Mouse (Mus musculus): ENCODE results near the gene Crcp. TPM values are rescaled to one million over a fixed set of nuclear protein-coding genes. Genes with fewer than 3 reads are reported as not detected.

Crcp gene
- total and polyA plus RNA-seq, 3 experiments, result 42.3 to 63.2 (median 58.3) TPM

DNA sequence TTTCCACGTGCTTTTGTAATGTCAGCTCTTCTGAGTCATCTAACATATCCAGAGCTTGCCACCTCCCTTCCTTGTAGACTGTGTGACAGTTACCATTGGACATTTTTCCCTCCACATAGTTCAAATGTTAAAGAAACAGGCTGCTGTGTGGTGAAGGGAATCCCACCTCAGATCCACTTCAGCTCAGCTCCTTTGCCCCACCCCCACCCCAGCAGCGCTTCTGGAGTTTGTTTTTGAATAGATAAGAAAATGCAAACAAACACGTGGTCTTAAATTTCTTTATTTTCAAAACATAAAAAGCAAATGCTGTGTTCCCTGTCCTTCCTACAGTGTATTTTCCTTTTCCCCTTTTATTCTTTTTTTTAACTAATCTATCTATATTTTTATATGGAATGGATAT, 48.9 kb upstream of the Crcp start:
- no peaks in the 10 kb centered on the region for H3K79me2 ChIP-seq (replicated peaks; ENCODE audit: control insufficient read depth, extremely low read depth, insufficient read depth, poor library complexity, severe bottlenecking)
- H3K36me3 ChIP-seq (replicated peaks in 1 of 2; ENCODE audit: control insufficient read depth in 1 of 2, insufficient read depth in 1 of 2, low read length in 1 of 2), result peaks cover 13 to 58% of the 10 kb centered on the region in 2 experiments
- peaks cover 0 to 3% of the 10 kb centered on the region in 2 experiments; a peak in 1 of 4 replicates for H3K4me1 ChIP-seq (ENCODE audit: control insufficient read depth in 1 of 2, insufficient read depth in 2 of 2)
- no peaks in the 10 kb centered on the region for H3K27me3 ChIP-seq (replicated peaks)
- no peak overlapping the region for H3K4me3 ChIP-seq (replicated peaks in 1 of 3; ENCODE audit: low read depth in 2 of 3, low read length in 2 of 3, poor library complexity in 1 of 3)
- H3K9ac ChIP-seq (ENCODE audit: insufficient read depth, low read depth), result no peak overlapping the region
- TF ChIP-seq MYC (IDR thresholded peaks at IDR 0.05; ENCODE audit: low read depth, low read length) (no peak), GABPA (IDR thresholded peaks at IDR 0.05; ENCODE audit: insufficient replicate concordance, low read depth, low read length) (no peak), BHLHE40 (IDR thresholded peaks at IDR 0.05; ENCODE audit: low read depth, low read length) (no peak)
- no peak overlapping the region for H3K27ac ChIP-seq (ENCODE audit: insufficient read depth, low read depth)
- H3K4me2 ChIP-seq (ENCODE audit: insufficient read depth, low read depth, poor library complexity, severe bottlenecking), result no peak overlapping the region
- dilution Hi-C loops (cut with MboI; ENCODE audit: extremely low pct_ligation_motif_present, extremely low pct_unique_long_range_greater_than_20kb, low sequenced_read_pairs), result no loop called here
- no peaks in the 10 kb centered on the region for H3K9me3 ChIP-seq (replicated peaks; ENCODE audit: low read length)
- in situ Hi-C loops (cut with MboI; ENCODE audit: low pct_ligation_motif_present, low pct_unique_long_range_greater_than_20kb, low sequenced_read_pairs), result no loop called here
- no peak for DNase-seq (ENCODE audit: extremely low read depth)

DNA sequence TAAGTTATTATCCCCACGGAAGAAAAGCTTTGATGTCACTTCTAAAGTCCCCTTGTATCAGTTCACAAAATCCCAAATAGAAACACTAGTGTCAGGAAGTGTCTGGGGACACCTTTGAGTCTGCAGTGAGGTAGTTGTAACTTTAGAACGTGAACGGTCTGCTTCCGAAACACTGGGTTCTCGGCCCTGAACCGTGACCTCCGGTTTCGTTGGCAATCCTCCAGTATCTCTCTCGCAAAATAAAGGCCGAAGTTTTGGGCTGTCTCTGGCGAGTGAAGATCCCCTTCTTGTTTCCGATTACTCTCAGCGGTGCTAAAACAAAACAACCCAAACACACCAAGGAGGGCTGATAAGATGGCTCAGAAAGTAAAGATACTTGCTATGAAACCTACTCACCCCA, 39.7 kb upstream of the Crcp start:
- Histone ChIP-seq H3K79me2 (replicated peaks; ENCODE audit: control insufficient read depth, extremely low read depth, insufficient read depth, poor library complexity, severe bottlenecking) (no peaks in the 10 kb centered on the region), H3K27me3 (replicated peaks) (no peaks in the 10 kb centered on the region), H3K4me3 (replicated peaks in 1 of 3; ENCODE audit: low read depth in 2 of 3, low read length in 2 of 3, poor library complexity in 1 of 3) (no peak overlapping the region), H3K36me3 (replicated peaks in 1 of 2; ENCODE audit: control insufficient read depth in 1 of 2, insufficient read depth in 1 of 2, low read length in 1 of 2) (peaks cover 57 to 79% of the 10 kb centered on the region in 2 experiments), H3K4me2 (ENCODE audit: insufficient read depth, low read depth, poor library complexity, severe bottlenecking) (no peak overlapping the region), H3K9me3 (replicated peaks; ENCODE audit: low read length) (no peaks in the 10 kb centered on the region), H3K4me1 (ENCODE audit: control insufficient read depth in 1 of 2, insufficient read depth in 2 of 2) (peaks cover 0 to 5% of the 10 kb centered on the region in 2 experiments; a peak in 1 of 4 replicates), H3K27ac (ENCODE audit: insufficient read depth, low read depth) (no peak overlapping the region), H3K9ac (ENCODE audit: insufficient read depth, low read depth) (no peak overlapping the region)
- DNase-seq (ENCODE audit: extremely low read depth), result no peak
- dilution Hi-C loops (cut with MboI; ENCODE audit: extremely low pct_ligation_motif_present, extremely low pct_unique_long_range_greater_than_20kb, low sequenced_read_pairs), result no loop called here
- TF ChIP-seq MAZ (IDR thresholded peaks at IDR 0.05; ENCODE audit: low read depth, low read length), result no peak
- no peak for TF ChIP-seq ZMIZ1 (IDR thresholded peaks at IDR 0.05; ENCODE audit: low read depth, low read length)
- no peak for TF ChIP-seq CHD2 (IDR thresholded peaks at IDR 0.05; ENCODE audit: low read length)
- TF ChIP-seq MEF2A (IDR thresholded peaks at IDR 0.05; ENCODE audit: borderline replicate concordance, low read depth, low read length), result no peak
- TF ChIP-seq ZC3H11A (IDR thresholded peaks at IDR 0.05; ENCODE audit: low read depth, low read length), result no peak
- TF ChIP-seq MYC (IDR thresholded peaks at IDR 0.05; ENCODE audit: low read depth, low read length), result no peak
- TF ChIP-seq KAT2A (IDR thresholded peaks at IDR 0.05; ENCODE audit: insufficient replicate concordance, low read length), result no peak
- in situ Hi-C loops (cut with MboI; ENCODE audit: low pct_ligation_motif_present, low pct_unique_long_range_greater_than_20kb, low sequenced_read_pairs), result no loop called here

DNA sequence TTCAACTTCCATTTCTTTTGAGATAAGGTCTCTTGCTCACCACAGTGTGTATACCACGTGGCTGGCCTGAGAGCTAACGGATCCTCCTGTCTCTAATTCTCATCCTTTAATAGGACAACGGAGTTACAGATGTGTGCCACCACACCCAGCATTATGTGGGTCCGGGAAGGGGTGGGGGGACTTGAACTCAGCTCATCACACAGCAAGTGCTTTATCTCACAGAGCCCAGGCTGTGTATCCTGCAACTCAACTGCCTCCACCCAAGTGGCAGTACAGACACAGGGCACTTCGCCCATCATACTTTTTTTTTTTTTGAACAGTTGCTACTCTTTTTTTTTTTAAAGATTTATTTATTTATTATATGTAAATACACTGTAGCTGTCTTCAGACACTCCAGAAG, 37.2 kb upstream of the Crcp start:
- no peak for DNase-seq (ENCODE audit: extremely low read depth)
- H3K27ac ChIP-seq (ENCODE audit: insufficient read depth, low read depth), result no peak overlapping the region

More for the DNA sequence above, 37.2 kb upstream of the Crcp start:
- dilution Hi-C loops (cut with MboI; ENCODE audit: extremely low pct_ligation_motif_present, extremely low pct_unique_long_range_greater_than_20kb, low sequenced_read_pairs) (no loop called here), in situ Hi-C loops (cut with MboI; ENCODE audit: low pct_ligation_motif_present, low pct_unique_long_range_greater_than_20kb, low sequenced_read_pairs) (no loop called here)
- H3K79me2 ChIP-seq (replicated peaks; ENCODE audit: control insufficient read depth, extremely low read depth, insufficient read depth, poor library complexity, severe bottlenecking), result no peaks in the 10 kb centered on the region
- no peak overlapping the region for H3K4me2 ChIP-seq (ENCODE audit: insufficient read depth, low read depth, poor library complexity, severe bottlenecking)
- H3K27me3 ChIP-seq (replicated peaks), result no peaks in the 10 kb centered on the region
- peaks cover 3 to 10% of the 10 kb centered on the region in 2 experiments; a peak in 1 of 4 replicates for H3K4me1 ChIP-seq (ENCODE audit: control insufficient read depth in 1 of 2, insufficient read depth in 2 of 2)
- H3K36me3 ChIP-seq (replicated peaks in 1 of 2; ENCODE audit: control insufficient read depth in 1 of 2, insufficient read depth in 1 of 2, low read length in 1 of 2), result peaks cover 76 to 94% of the 10 kb centered on the region in 2 experiments
- no peak overlapping the region for H3K4me3 ChIP-seq (replicated peaks in 1 of 3; ENCODE audit: low read depth in 2 of 3, low read length in 2 of 3, poor library complexity in 1 of 3)
- TF ChIP-seq HCFC1 (IDR thresholded peaks at IDR 0.05; ENCODE audit: low read depth, low read length) (no peak), SIN3A (IDR thresholded peaks at IDR 0.05; ENCODE audit: low read length) (no peak), RAD21 (IDR thresholded peaks at IDR 0.05; ENCODE audit: low read depth, low read length) (no peak), ELF1 (IDR thresholded peaks at IDR 0.05; ENCODE audit: low read depth, low read length) (no peak), JUN (IDR thresholded peaks at IDR 0.05; ENCODE audit: insufficient read depth, low read depth, low read length) (no peak), MAFK (IDR thresholded peaks at IDR 0.05; ENCODE audit: insufficient replicate concordance, low read length) (no peak), BHLHE40 (IDR thresholded peaks at IDR 0.05; ENCODE audit: low read depth, low read length) (no peak), ETS1 (conservative IDR thresholded peaks at IDR 0.05; ENCODE audit: low read depth, low read length) (no peak), JUND (conservative IDR thresholded peaks at IDR 0.05; ENCODE audit: low read depth, low read length) (no peak), ZMIZ1 (IDR thresholded peaks at IDR 0.05; ENCODE audit: low read depth, low read length) (no peak), MAZ (IDR thresholded peaks at IDR 0.05; ENCODE audit: low read depth, low read length) (no peak)
- H3K9ac ChIP-seq (ENCODE audit: insufficient read depth, low read depth), result no peak overlapping the region
- no peaks in the 10 kb centered on the region for H3K9me3 ChIP-seq (replicated peaks; ENCODE audit: low read length)

All from CH12.LX (cell line).